Mouse (Mus musculus): ENCODE results near the gene Clasrp. TPM values are rescaled to one million over a fixed set of nuclear protein-coding genes. Genes with fewer than 3 reads are reported as not detected.

Gene Clasrp
- 10 to 100 TPM; 34.4 to 37.3 TPM for total RNA-seq (2021)
- 280 and 380 TPM in 2 replicates for polyA plus RNA-seq (2012; rRNA removed)
- long read RNA-seq, transcript Clasrp-201 (21 exons, 2,180 nt), result major isoform, 8 of 22 reads
- long read RNA-seq, partial matches to known transcripts, result 1 of 22 reads
- long read RNA-seq, other reads (novel, unspliced or antisense), result 10 of 22 reads

DNA sequence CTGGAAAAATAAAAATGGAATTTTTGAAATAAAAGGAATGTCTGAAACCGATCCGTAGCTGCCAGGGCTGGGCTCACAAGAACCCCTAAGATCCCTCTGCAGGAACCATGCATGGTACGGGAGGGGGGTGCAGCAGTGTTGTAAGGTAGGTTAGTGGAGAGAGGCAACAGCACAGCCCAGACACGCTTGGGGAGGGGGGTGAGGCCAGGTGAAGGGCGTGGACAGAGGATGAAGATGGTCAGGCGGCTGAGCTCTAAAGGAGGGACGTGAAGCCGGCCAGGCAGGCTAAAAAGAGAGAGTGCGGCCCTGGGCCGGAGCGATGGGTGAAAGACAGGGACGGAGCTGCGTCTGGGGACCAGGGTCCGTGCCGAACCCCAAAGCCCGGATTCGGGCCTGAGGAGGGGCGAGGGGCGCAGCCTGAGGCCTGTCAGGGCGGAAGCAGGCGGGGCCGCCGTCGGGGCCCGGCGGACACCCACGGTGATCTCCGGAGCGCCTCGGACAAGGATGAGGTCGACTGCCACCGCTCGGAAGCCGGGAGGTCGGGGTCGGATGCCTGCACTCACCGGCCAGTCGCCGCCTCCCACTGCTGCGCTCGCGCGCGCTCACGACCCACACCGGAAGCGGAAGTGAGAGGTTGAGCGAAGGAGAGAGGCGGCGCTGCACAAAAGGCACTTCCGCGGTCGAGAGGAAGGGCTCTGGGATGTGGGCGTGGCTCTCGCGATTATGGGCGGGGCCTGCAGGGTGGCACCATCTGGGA lies at the start of gene Clasrp:
Clasrp (minus strand) TSS at position 638 of the 757 bp plus-strand sequence.
- peak; percentile 98 for DNase-seq

DNA sequence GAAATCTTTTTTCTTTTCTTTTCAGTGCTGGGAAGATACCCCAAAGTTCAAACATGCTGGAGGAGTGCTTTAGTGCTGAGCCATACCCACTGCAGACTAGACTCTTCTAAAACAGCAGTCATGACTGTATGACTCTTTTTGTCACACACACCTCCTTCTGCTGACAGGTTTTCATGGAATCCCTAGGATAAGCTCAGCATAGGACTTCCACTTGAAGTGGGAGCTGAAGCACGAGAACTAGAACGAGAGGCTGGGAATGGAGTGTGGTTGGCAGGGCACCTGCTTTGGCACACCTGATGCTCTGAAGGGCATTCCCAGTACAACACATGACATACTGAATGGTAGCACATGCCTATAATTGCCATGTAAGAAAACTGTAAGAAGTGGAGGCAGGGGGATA lies 48.3 kb upstream of the Clasrp start:
- no peak for DNase-seq

DNA sequence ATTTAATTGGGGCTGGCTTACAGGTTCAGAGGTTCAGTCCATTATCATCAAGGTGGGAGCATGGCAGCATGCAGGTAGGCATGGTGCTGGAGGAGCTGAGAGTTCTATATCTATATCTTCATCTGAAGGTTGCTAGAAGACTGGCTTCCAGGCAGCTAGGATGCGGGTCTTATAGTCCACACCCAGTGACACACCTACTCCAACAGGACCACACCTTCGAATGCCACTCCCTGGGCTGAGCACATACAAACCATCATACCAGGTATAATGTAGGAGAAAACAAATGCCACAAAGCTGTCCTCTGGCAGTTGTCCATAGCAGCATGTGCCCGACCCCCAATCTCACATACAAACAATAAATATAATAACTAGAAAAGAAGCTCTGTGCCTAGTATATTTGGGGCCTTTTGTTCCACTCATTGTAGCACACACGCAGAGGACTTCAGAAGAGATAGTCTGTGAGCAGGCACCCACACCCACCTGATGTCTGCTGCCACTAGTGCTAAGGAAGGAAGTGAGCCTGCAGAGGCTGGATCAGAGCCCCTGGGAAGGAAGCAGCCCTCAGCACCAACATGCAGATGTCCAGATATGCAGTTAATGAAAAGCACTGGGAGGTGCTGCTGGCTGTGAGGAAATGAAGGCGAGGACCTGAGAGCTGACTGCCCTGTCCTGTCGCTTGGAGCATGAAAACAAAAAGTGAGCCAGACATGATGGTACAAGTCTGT lies 46.9 kb upstream of the Clasrp start:
- no peak for DNase-seq

DNA sequence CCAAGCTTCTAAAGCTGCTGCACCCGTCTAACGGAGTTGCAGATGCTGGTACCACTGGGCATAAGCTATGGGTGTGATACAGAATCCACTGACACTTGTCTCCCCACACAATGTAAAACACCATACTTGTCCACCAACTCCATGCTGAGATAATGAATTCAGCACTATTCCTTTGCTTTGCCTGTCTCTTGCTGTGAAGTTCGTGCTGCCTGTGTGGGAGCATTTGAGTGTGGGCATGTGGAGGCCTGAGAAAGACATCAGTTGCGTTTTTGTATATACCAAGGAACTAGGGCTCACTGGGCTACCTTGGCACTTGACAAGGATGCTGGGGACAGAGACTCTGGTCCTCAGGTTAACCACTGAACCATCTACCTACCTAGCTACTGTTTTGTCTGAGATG lies 36.9 kb upstream of the Clasrp start:
- DNase-seq, result no peak

DNA sequence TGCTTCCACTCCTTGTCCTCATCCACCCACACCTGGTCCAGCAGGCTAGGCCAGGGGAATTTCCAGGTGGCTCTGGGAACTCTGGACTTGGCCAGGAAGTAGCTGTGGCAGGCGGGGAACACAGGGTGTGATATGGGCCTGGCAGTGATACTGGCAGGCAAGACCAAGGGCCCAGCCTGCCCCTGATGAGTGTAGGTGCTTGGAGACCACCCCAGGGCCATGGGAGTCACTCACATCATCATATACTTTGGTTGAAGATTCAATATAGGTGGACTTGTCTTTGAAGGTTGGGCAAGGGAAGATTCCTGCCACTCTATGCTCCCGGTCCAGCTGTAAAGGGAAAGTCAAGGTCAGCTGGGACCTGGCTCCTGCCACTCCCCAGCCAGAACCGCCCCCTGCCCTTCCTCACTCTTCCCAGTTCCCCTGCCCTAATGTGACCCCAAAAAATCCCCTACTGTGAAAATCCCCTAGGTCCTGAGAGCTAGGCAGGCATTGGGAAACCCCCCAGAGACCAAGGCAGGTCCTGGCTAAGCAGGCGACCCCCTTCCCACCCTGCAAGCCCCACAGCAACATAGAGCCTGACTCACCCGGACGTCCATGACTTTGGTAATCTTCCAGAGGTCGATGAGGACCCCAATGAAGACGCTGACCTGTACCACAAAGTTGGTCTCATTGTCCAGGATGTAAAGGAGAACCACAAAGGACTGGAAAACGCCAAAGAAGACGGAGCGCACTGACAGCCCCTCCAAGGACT lies 31.0 kb upstream of the Clasrp start:
- DNase-seq, result peak; percentile 49

DNA sequence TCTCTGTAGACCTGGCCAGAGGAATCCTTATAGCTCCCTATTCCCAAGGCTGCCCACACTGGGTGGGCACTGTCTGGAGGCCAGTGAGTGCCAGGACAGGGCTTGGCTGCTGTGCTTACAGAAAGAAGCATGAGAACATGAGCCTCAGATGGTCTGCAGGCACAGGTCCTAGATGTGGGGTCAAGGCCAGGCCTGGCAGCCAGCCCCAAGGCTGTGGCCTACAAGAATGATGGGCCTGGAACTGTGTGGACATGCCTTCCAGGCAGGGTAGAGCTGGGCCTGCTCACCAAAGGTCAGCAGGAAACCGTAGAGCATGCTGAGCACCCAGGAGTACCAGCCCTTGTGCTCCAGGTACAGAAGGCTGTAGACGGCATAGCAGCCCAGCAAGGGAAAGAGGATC lies 30.3 kb upstream of the Clasrp start:
- DNase-seq, result peak; percentile 93

DNA sequence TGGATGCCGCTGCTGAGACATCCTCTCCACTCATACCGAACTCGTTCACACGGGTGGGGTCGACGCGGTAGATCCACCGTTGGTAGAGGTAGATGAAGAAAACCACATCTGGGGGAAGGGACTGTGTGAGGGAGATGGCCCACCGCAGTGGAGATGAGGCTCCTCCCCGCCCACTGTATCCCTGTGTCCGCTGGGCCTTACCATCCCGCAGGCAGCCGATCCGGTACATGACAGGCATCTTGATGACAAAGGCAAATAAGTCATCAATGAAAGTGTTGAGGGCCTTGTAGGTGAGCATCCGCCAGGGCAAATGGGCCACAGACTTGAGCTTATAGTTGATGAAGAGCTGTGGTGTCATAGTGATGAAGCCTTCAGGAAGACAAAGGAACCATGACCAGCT lies 29.6 kb upstream of the Clasrp start:
- no peak for DNase-seq

DNA sequence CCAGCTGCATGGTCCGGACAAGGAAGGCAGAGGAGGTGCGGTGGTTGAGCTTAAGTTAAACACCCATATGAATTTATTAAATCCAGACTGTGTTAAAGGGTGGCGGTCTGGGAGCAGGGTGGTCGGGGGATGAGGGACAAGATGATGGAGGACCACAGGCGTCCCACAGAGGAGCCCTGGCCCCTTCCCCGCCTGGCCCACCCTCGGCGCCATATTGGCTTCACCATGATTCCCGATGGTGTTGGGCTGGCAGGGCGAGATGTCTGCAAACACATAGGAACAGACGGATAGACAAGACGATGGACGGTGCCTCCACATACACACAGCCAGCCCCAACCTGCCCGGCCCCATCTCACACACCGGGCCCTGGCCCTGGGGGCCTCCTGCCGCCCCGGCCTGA lies 28.9 kb upstream of the Clasrp start:
- no peak for DNase-seq

DNA sequence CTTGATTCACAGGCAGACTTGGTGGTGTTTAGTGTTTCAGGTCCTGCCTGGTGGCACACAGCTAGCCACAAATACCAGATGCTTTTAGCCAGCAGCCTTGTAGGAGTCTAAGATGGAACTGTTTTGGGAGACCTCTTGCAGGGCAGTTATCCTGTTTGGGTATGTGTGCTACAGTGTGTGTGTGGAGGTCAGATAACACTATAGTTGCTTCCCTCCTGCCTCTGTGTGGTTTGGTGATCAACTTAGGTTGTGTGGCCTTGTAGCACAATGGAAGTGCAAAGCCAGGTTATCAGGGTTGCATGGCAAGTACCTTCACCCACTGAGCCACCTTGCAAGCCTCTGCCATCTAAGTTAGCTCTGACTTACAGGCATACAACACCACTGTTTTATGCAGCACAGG lies 28.4 kb upstream of the Clasrp start:
- DNase-seq, result no peak

DNA sequence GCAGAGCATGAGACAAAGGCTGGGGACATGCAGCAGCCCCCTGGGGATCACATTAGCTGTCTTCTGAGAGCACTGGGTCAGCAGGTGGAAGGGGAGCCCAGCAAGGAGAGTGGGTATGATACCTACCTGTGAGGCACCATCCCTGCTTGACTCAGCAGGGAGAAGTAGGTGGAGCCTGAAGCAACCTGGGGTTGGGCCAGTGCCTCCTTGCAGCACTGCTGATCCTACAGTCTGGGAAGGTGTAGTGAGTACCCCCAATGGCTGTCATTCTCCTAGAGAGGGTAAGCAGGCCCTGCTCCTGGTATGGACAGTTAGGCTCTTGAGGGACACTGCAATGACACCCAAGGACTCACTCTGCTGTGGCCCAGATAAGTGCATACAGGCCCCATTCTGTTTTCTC lies 28.0 kb upstream of the Clasrp start:
- DNase-seq, result no peak

DNA sequence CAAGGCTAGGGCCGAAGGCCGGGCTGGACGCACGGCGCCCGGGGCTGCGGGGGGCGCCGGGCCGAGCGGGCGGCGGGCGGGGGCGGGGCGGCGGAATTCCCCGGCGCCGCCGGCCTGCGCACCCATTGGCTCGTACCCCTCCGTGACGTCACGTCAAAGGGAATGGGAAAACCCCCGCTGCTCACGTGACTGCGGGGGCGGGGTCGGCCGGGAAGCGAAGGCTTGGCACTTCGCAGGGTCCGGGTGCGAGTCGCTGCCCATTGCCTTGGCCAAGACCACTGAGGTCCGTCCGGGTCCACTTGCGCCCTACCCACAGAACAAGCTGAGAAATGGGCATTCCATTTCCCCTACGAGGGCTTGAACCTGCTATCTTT lies 25.1 kb upstream of the Clasrp start, which contains the start of gene Relb:
Relb (minus strand) TSS at position 78 of the 374 bp plus-strand sequence.
- peak; percentile 94 for DNase-seq

DNA sequence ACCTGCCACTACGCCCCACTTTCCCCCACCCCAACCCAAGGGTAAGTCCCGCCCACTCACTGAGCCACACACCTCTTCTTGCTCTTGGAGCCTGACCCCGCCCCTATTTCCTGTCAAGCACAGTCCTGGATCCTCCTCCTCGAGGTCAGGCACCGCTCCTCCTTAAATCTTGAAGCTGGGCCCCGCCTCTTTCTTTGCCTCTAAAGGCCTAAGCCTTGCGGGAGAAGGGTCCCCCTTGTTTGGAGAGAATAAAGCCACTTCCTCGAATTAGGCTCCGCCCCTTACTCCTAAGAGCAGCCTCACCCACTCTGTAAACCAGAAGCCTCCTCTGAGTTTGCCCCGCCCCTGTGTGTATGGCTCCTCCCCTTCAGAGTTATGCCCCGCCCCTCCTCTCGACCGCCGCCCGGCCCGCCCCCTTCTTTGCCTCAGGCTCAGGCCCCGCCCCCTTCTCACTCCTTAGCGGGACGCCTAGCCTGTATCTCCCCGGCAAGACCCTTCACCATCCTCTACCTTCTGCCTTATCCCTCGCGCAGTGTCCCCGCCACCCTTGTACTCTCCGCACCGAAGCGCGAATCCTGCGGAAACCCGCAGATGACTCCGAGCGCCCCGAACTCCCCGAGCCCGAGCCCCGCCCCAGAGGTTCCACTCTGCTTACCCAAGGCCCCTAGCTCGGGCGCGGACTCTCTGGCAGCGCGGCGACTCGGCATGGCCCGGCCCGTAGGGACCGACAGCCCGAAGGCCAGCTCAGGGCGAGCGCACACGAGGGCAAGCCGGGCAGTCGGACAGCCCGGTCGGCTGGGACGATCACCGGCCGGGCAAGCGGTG lies 24.5 kb upstream of the Clasrp start:
- DNase-seq, result peak; percentile 98

DNA sequence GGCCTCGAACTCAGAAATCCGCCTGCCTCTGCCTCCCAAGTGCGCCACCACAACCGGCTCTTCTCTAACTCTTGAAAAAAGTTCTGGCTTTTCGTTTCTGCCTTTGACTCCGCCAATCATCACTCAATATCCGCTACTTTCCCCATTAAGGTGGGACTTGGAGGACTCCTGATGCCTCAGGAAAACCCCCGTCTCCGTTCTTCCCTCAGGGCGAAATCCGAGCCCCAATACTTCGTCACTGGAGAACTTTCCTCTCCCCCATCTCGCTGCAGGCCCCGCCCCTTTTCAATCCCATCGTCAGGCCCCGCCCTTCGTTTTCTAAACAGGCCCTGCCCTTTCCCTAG lies 23.9 kb upstream of the Clasrp start:
- no peak for DNase-seq

DNA sequence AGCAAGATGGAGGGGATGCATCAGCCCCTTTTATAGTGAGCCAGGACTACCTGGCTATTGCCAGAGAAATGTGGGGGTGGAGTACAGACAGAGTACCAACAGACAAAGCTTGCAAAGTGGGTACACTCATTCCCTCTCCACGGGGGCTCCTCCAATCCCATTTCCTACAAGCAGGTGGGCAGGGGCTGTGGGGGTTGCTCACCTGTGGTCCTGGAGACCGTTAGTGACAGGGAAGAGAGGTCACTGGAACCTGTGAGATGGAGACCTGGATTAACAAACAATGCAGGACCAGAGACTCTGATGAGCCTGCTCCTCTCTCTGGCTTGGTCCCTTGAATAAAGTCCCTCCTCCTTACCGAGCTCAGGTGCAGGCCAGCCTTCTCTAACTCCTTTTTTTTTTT lies 23.4 kb upstream of the Clasrp start:
- DNase-seq, result no peak

DNA sequence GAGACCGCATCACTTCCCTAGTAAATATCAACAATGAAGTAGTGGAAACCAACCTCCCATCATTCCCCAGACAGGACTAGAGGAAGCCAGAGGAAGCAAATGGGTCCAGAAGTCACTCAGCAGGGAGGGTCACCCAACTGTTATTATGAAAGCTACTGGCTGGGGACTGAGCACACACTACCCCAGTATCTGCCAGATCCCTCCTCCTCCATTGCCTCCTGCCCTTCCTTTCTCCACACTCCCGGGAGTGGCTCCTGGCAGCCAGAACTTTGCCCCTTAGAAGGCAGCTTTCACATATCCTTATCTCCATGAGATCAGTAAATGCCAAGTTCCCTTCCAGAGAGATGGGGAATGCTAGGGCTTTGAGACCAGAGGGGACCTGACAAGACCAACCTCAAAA lies 19.1 kb upstream of the Clasrp start:
- no peak for DNase-seq

DNA sequence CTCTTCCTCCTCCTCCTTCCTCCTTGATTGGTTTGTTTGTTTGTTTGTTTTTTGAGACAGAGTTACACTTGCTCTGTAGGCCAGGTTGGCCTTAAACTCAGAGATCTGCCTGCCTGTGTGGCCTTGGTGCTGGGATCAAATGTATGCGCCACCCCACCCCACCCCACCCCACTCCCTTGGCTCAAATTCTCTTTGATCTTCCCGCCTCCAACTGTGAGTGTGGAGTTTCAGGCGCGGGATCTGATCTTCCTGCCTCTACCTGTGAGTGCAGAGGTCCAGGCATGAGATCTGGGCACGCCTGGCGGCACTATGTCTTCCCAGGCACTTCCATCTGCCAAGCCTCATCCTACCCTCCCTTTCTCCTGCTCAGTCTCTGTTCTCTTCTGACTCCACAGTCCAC lies 18.0 kb upstream of the Clasrp start:
- DNase-seq, result no peak

DNA sequence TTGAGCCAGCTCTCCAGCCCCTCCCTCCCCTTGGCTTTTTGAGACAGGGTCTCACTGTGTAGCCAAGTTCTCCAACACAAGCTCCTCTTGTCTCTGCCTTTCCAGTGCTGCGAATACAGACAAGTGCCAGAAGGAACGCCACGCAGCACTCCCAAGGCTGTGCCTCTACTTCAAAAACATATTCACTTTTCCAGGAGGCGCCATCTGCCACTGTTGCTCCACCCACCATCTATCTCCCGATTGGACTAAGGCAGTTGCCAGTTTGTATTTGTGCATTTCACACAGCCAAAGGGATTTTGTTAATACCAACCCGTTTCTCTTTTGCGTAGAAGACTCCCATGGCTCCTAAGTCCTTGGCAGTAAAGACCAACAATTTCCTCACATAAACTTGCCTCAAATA lies 16.5 kb upstream of the Clasrp start:
- no peak for DNase-seq

DNA sequence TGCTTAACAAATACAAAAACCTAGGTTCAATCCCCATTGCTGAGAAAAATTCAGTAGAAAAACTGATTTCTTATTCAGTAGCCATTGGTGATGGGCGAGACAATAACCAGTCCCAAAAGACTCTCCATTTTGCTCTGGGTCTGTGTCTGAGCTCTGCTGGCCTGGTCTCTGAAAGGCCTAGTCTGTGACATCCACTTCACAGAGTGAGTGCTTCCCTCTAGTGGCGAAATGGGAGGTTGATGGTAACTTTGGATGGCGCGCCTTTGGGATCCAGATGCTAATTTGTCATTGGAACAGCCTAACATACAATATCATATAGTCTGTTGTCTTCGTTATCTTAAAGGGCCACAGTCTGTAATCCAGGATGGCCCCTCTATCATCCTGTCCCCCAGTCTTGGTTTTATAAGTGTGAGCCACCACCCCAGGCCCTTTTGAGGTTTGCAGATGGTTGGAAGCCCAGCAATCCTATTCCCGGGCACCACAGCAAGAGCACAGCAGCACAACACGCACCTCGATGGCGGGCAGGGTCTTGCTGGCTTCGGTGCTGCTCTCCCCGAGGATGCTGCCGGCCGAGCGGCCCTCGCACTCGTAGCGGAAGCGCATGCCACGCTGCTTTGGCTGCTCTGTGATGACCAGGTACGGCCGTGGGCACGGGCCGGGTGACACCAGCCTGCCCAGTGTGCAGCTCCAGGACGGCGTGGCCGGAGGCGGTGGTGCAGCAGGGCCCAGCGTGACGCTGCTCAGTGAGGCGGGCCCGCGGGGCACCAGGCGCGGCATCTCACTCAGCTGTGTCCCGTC lies 14.9 kb upstream of the Clasrp start:
- peak; percentile 77 for DNase-seq

DNA sequence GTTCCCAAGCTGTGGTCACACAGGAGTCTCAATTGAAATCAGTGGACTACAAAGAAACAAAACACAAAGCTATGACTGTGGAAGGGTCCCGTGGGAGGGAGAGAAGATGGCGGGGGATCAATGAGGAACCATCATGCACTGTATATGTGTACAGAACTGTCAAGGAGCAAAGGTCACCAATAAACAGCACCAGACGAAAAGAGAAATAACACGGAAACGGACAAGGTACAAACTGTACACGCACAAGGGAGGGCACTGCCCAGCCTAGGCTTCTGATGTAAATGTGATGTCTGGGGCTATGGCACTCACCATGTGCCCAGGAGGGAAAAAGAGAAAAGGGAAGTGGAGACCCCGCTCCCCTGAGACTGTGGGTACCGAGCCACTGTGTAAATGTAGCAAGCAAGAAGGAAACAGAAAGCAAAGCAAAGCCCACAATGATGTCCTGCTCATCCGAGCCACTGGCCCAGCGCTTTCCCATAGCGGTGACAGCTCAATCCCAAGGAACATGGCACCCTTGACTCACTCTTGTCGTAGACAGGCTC lies 10.8 kb upstream of the Clasrp start:
- DNase-seq, result no peak

DNA sequence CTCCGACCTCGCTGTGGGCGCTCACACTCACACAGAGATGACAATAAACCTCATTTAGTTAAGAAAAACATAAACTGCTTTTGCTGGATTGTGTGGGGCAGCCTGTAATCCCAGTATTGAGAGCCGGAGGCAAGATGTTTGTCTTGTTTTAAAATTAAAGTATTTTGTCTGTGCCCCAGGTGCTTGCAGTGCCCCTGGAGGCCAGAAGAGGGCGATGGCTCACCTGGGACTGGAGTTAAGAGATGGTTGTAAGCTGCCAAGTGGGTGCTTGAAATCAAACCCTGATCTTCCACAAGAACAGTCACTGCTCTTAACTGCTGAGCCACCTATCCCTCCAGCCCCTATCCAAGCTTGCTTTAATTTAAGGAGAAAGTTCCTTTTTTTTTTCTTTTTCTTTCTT lies 6.7 kb upstream of the Clasrp start:
- no peak for DNase-seq

Data from adrenal gland, adult 2 months (tissue).